Mouse (Mus musculus): Measurements from ENCODE around the gene Slc4a2. TPM values are rescaled to one million over a fixed set of nuclear protein-coding genes. Genes with fewer than 3 reads are reported as not detected.

Gene Slc4a2
- polyA plus RNA-seq, 1 experiment, result 66.2 TPM

DNA sequence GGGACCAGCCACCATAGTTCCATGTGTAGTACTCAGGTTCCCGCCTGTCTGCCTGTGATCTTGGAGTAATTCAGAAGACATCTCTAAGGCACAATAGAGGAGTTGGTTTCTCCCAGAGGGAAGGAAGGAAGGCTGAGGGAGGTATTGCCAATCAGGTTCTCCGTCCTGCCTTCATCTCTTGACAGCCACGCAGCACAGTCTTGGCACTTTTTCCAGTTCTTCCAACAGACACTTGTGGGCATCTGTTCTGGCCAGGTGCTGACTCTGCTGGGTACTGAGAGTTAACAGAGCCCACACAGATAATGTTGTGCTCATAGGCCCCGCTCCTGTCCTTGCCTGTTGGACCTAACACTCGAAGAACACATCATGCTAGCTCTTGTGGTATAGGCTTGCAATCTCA lies 63.1 kb downstream of the Slc4a2 start:
- DNase-seq (ENCODE audit: low read depth, low spot score), result no peak

DNA sequence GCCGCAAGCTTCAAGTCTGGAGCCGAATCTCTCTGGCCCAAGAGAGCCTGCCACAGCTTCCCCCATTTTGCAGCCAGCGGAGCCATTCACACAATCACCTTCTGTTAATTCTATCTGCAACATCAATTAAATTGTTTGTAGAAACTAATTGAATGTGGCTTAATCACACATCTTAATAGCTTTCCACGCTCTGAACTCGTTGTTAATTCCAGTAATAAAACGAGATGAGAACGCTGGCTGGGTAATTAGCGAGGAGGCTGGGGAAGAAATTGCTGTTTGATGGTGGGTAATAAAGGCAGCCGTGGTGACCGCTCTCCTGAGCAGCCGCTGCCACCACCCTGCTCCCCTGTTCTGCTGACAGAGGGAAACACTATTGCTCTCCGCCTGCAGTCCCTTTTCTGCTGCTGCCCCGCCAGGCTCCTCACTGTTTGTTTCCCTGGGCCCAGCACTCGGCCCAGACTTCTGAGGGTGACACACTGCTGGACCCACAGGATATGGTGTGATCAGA lies 66.8 kb downstream of the Slc4a2 start:
- WGBS, result 42% methylated on average over 14 of the region's 14 CpGs
- no peak for DNase-seq (ENCODE audit: low read depth, low spot score)

More for the DNA sequence above, 63.1 kb downstream of the Slc4a2 start:
- 97% methylated on average over 5 of the region's 5 CpGs for WGBS

Other genes with a start within 250 kb of the Slc4a2 start
- 16.6 and 17.6 TPM in 2 replicates for gene Kcnh2, start 72.2 kb upstream of the Slc4a2 start, polyA plus RNA-seq (2012; rRNA removed)
- gene Nos3, start 59.0 kb upstream of the Slc4a2 start, polyA plus RNA-seq (2012; rRNA removed), result 3.1 and 4.3 TPM in 2 replicates
- 0.93 and 1.0 TPM in 2 replicates for gene Atg9b, start 31.7 kb upstream of the Slc4a2 start, polyA plus RNA-seq (2012; rRNA removed)
- 57.7 and 79.6 TPM in 2 replicates for gene Abcb8, start 30.2 kb upstream of the Slc4a2 start, polyA plus RNA-seq (2012; rRNA removed)
- gene Asic3, start 10.4 kb upstream of the Slc4a2 start, polyA plus RNA-seq (2012; rRNA removed), result 0.38 and 1.1 TPM in 2 replicates
- gene Cdk5, start 307 bp upstream of the Slc4a2 start, polyA plus RNA-seq (2012; rRNA removed), result 59.2 and 62.5 TPM in 2 replicates
- 185 and 240 TPM in 2 replicates for gene Fastk, start 21.4 kb downstream of the Slc4a2 start, polyA plus RNA-seq (2012; rRNA removed)
- 65.4 and 70.3 TPM in 2 replicates for gene Tmub1, start 24.0 kb downstream of the Slc4a2 start, polyA plus RNA-seq (2012; rRNA removed)
- gene Agap3, start 28.3 kb downstream of the Slc4a2 start, polyA plus RNA-seq (2012; rRNA removed), result 30.4 and 37.2 TPM in 2 replicates
- gene Gbx1, start 103.4 kb downstream of the Slc4a2 start, polyA plus RNA-seq (2012; rRNA removed), result 0.02 TPM in 1 of 2 replicates, not detected in the other
- gene Asb10, start 117.1 kb downstream of the Slc4a2 start, polyA plus RNA-seq (2012; rRNA removed), result 0.14 and 0.20 TPM in 2 replicates
- not detected in 2 replicates for gene 4931409K22Rik, start 133.0 kb downstream of the Slc4a2 start, polyA plus RNA-seq (2012; rRNA removed)
- gene Abcf2, start 153.6 kb downstream of the Slc4a2 start, polyA plus RNA-seq (2012; rRNA removed), result 33.9 and 36.5 TPM in 2 replicates
- gene Chpf2, start 162.9 kb downstream of the Slc4a2 start, polyA plus RNA-seq (2012; rRNA removed), result 13.5 and 17.4 TPM in 2 replicates
- 9.3 and 10.0 TPM in 2 replicates for gene Smarcd3, start 200.6 kb downstream of the Slc4a2 start, polyA plus RNA-seq (2012; rRNA removed)

Measured in large intestine, adult 2 months (tissue).